Mouse (Mus musculus): ENCODE measurements around the gene Camkv. TPM values are rescaled to one million over a fixed set of nuclear protein-coding genes. Genes with fewer than 3 reads are reported as not detected.

The Camkv gene
- polyA plus RNA-seq, 1 experiment = 0.02 TPM

DNA sequence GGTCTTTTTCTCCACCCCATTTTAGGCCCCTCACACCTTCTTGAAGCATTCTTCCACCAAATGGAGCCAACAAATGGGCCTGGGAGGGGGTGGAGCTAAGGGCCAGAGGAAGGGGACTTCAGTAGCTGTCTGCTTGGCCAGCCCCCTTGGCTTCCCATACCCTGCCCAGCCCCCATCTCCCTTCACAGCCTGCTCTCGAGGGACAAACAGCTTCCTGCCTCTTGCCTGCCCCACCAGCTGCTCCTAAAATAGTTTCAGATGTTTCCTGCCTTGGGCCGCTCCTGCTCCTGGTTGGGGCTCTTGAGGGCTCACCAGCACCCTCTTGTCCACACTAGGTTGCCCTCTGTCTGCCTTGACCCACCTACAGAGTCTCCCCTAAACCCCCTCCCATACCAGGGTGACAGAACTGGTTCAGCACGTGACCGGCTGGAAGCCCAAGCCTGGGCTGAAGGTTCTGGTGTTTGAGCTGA is 48.0 kb downstream of the Camkv start:
- no peak for DNase-seq (ENCODE audit: low read depth, low spot score)
- 52% methylated on average over 4 of the region's 4 CpGs for WGBS

GRCm38 (mm10) chr9:107984052-107984753 is 48.7 kb downstream of the Camkv start:
- 67% methylated on average over 19 of the region's 19 CpGs for WGBS

GRCm38 (mm10) chr9:107984754-107985055 is 49.2 kb downstream of the Camkv start:
- 69% methylated on average over 9 of the region's 9 CpGs for WGBS
- DNase-seq (ENCODE audit: low read depth, low spot score) = no peak

More at GRCm38 (mm10) chr9:107984052-107984753, 48.7 kb downstream of the Camkv start:
- no peak for DNase-seq (ENCODE audit: low read depth, low spot score)

GRCm38 (mm10) chr9:107985131-107986119 is 50.0 kb downstream of the Camkv start, which contains the start of gene Inka1:
TSS of gene Inka1 (minus strand) at chr9:107985879.
- WGBS = 3% methylated on average over 58 of the region's 58 CpGs

DNA sequence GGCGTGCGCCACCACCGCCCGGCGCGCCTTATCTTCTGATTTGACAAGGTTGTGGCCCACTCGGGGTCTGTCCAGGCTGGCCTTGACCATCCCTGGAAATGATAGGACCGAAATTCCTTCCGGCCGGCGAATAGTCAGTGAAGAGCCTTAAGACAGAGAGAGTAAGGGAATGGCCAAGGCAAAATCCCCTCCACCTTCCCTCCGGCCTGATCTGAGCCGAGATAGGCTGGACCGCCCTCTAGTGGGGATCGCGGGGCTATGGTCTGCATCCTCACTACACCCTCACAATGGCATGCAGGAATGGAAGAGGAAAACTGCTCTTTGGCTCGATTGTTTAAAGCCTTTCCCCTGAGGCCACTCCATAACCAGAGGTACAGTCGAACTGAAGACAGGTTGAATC is 50.9 kb downstream of the Camkv start:
- no peak for DNase-seq (ENCODE audit: low read depth, low spot score)
- 3% methylated on average over 18 of the region's 18 CpGs for WGBS

More at GRCm38 (mm10) chr9:107985131-107986119, 50.0 kb downstream of the Camkv start, which contains the start of gene Inka1:
- no peak for DNase-seq (ENCODE audit: low read depth, low spot score)

DNA sequence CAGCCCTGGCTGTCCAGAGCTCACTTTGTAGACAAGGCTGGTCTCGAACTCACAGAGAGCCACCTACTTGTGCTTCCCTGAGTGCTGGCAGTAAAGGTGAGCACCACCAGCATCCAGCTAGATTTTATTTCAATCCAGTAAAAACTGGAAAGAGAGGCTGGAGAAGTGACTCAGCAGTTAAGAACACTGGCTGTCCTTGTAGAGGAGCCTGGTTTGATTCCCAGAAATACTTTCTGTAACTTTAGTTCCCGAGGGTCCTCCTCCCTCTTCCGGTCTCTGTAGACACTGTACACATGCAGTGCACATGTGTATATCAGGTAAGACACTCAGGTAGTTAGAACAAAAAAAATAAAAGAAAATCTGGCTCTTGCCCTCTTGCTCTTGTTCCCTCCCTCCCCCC is 52.5 kb downstream of the Camkv start:
- DNase-seq (ENCODE audit: low read depth, low spot score) = no peak
- 50% methylated on average over 3 of the region's 3 CpGs for WGBS

DNA sequence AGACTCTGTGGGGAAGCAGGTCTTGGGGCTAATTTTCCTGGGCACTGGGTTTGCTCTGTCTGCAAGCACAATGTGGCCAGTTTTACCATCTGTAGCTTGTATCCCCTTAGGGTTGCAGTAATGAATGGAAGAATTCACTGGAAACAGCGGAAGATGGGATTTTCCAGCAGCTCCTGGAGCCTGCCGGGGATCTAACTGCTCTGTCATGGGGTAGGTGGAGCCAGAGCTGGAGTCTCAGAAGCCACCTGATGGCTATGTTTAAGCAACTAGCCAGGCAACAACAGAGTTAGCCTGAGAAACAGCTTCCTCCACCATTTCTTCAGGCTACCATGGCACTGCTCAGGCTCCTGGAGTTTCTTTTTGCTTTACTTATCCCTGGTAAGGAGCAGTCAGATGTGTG is 56.7 kb downstream of the Camkv start, which contains the start of gene Cdhr4:
Gene Cdhr4 (plus strand): TSS at position 301 of the 400 bp plus-strand sequence.
- no peak for DNase-seq (ENCODE audit: low read depth, low spot score)
- WGBS = 73% methylated on average over 2 of the region's 2 CpGs

- no peak for DNase-seq (ENCODE audit: low read depth, low spot score)
- 90% methylated on average over 11 of the region's 11 CpGs for WGBS
Measured at GRCm38 (mm10) chr9:107993013-107993412, 57.5 kb downstream of the Camkv start.

DNA sequence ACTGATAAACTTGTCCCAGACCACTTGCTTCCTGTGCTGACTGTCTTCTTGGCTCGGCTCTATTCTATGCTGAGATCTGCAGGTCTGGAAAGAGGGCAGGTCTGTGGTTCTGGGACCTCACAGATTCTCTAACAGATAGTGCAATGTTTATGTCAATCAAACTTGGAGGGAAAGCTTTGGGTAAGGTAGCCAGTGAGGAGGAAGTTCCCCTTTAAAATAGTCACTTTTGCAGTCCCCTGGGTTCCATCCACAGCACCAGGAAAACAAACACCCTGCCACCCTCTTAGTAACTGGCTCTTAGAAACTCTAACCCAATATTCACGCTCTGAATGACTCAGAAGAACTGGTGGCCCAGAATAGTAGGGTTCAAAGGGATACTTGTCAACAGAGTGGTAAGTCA is 59.0 kb downstream of the Camkv start:
- 62% methylated on average over 2 of the region's 2 CpGs for WGBS
- DNase-seq (ENCODE audit: low read depth, low spot score) = no peak

GRCm38 (mm10) chr9:107995513-107995912 is 60.0 kb downstream of the Camkv start:
- no peak for DNase-seq (ENCODE audit: low read depth, low spot score)
- 92% methylated on average over 21 of the region's 21 CpGs for WGBS

DNA sequence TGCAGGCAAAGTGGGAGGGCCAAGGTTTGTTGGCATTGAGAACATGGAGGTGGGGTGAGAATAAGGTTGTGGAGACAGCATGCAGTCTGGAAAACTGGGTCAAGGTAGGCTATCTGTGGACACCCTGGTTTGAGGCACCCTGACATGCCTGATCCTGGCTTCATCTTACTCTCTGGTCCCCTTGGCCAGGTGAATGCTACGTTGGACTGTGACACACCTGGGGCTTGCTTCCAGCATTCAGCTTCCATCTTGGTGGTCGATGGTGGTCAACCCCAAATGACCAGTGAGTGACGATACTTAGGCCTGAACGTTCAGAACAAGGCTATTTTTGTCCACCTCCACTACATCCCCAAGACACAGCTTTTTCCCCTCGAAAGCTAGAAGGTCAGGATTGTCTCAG is 60.6 kb downstream of the Camkv start, which contains the start of gene Gm20662:
Gene Gm20662 (plus strand): TSS at position 301 of the 400 bp plus-strand sequence.
- 92% methylated on average over 5 of the region's 5 CpGs for WGBS

More for the DNA sequence above, 60.6 kb downstream of the Camkv start, which contains the start of gene Gm20662:
- no peak for DNase-seq (ENCODE audit: low read depth, low spot score)

Other genes starting within 250 kb of the Camkv start
- 14.1 and 20.1 TPM in 2 replicates for gene Sema3f, start 225.2 kb upstream of the Camkv start, polyA plus RNA-seq (2012; rRNA removed)
- gene Rbm5, start 164.7 kb upstream of the Camkv start, polyA plus RNA-seq (2012; rRNA removed) = 37.9 and 62.1 TPM in 2 replicates
- gene Rbm6, start 62.4 kb upstream of the Camkv start, polyA plus RNA-seq (2012; rRNA removed) = 19.0 and 24.5 TPM in 2 replicates
- 67.5 and 92.5 TPM in 2 replicates for gene Mon1a, start 47.5 kb upstream of the Camkv start, polyA plus RNA-seq (2012; rRNA removed)
- gene Mst1r, start 28.8 kb upstream of the Camkv start, polyA plus RNA-seq (2012; rRNA removed) = 77.1 and 101 TPM in 2 replicates
- gene Actl11, start 7.2 kb upstream of the Camkv start, polyA plus RNA-seq (2012; rRNA removed) = not detected in 2 replicates
- 3.7 and 5.1 TPM in 2 replicates for gene Traip, start 14.5 kb downstream of the Camkv start, polyA plus RNA-seq (2012; rRNA removed)
- 114 and 158 TPM in 2 replicates for gene Uba7, start 39.8 kb downstream of the Camkv start, polyA plus RNA-seq (2012; rRNA removed)
- gene Gm20661, start 47.4 kb downstream of the Camkv start, polyA plus RNA-seq (2012; rRNA removed) = 0.14 TPM in 1 of 2 replicates, not detected in the other
- gene Inka1, start 50.2 kb downstream of the Camkv start, polyA plus RNA-seq (2012; rRNA removed) = 3.0 and 3.4 TPM in 2 replicates
- 1.0 and 1.7 TPM in 2 replicates for gene Cdhr4, start 56.8 kb downstream of the Camkv start, polyA plus RNA-seq (2012; rRNA removed)
- gene Gm20662, start 60.7 kb downstream of the Camkv start, polyA plus RNA-seq (2012; rRNA removed) = 0.86 and 1.3 TPM in 2 replicates
- gene Ip6k1, start 66.8 kb downstream of the Camkv start, polyA plus RNA-seq (2012; rRNA removed) = 57.1 and 90.1 TPM in 2 replicates
- gene Gmppb, start 113.6 kb downstream of the Camkv start, polyA plus RNA-seq (2012; rRNA removed) = 75.3 and 77.6 TPM in 2 replicates
- 10.7 and 12.7 TPM in 2 replicates for gene Amigo3, start 117.5 kb downstream of the Camkv start, polyA plus RNA-seq (2012; rRNA removed)
- 0.26 and 0.56 TPM in 2 replicates for gene Mst1, start 144.8 kb downstream of the Camkv start, polyA plus RNA-seq (2012; rRNA removed)
- gene Rnf123, start 147.7 kb downstream of the Camkv start, polyA plus RNA-seq (2012; rRNA removed) = 47.7 and 86.0 TPM in 2 replicates
- gene Apeh, start 158.9 kb downstream of the Camkv start, polyA plus RNA-seq (2012; rRNA removed) = 173 and 195 TPM in 2 replicates